Mouse (Mus musculus) urinary bladder, adult 18-20 months (tissue): Measurements from ENCODE around the gene Gatm.

Experiments
- DNase-seq, 2 experiments: peaks; one replicate each; pipeline ENCODE4 v3.0.0; 2022; ENCODE audit warnings: low spot score in 2 of 2, mixed read lengths in 2 of 2

Gene Gatm

GRCm38 (mm10) chr2:122608820-122609219 lies 2.3 kb downstream of the Gatm start:
- no peak for DNase-seq

- no peak for DNase-seq
Measured at GRCm38 (mm10) chr2:122605829-122606228, 5.3 kb downstream of the Gatm start.

GRCm38 (mm10) chr2:122601354-122601753 lies 9.7 kb downstream of the Gatm start:
- no peak for DNase-seq

- no peak for DNase-seq
Measured at GRCm38 (mm10) chr2:122599736-122600135, 11.4 kb downstream of the Gatm start.

GRCm38 (mm10) chr2:122595461-122595860 lies 15.6 kb downstream of the Gatm start:
- DNase-seq, result no peak

DNA sequence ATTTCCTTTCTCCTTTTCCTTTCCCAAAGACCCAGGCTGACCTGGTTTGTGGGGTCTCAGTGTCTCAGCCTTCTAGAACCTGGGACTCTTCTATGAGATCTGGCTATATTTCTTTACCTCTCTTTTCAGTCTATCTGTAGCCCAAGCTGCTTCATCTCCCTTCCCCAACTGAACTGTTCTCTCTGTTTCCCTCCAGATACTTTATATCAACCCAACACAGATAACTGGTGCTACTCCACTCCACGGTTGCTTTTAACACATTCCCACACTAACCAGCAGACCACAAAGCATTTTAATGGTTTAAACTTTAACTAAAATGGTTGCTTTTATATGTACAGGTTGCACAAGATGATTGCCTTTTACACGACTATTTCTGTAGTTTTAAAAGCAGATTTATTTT lies 19.9 kb downstream of the Gatm start:
- no peak for DNase-seq

GRCm38 (mm10) chr2:122590351-122590750 lies 20.8 kb downstream of the Gatm start:
- DNase-seq, result no peak

DNA sequence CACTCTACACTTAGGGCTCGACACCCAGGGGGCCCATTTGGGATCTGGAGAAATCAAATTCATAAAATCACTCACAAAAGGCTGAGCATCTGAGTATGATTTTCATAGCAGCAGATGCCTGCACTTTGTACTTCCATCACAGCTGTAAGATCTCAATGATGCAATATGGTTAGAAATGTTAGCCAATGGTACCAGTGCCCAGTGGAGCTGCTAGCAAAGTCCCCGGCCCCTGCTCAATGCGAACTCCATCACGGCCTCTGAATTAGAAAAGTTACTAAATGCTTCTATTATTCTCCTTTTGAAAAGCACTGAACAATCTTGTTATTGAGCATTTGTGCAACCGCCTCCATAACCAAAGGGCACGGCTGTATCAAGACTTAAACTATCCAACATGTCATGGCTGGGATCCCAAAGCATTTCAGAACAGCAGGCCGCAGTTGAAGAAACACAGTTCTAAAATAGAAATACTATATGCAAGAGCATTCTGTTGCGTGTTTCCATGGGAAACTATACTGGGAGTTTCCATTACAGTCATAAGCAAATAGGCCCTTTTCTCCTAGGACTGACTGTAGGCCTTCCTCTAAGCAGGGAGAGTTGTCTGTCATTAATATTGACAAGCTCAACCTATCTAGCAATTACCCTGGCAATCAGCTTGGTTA lies 23.1 kb downstream of the Gatm start:
- no peak for DNase-seq

GRCm38 (mm10) chr2:122586258-122586657 lies 24.8 kb downstream of the Gatm start:
- no peak for DNase-seq

GRCm38 (mm10) chr2:122582324-122582723 lies 28.8 kb downstream of the Gatm start:
- DNase-seq, result no peak

- no peak for DNase-seq
Measured at GRCm38 (mm10) chr2:122581361-122582017, 29.6 kb downstream of the Gatm start.

DNA sequence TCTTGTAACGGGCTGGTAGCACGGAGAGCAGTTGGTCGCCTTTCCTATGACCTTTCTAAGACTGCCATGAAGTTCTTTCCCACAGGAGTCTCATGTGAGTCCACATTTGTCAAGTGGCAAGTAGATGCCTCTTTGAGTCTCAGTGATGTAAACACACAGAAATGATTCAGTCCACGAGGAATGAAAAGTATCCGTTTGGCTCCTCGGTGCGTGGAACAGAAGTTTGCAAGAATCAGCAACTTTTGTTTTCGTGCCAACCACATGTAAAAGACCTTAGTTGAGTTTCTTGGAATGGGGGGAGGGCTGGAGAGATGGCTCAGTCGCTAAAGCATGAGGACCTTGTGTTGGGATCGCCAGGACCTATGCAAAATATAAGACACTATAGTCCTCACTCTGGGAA lies 30.7 kb downstream of the Gatm start:
- no peak for DNase-seq

DNA sequence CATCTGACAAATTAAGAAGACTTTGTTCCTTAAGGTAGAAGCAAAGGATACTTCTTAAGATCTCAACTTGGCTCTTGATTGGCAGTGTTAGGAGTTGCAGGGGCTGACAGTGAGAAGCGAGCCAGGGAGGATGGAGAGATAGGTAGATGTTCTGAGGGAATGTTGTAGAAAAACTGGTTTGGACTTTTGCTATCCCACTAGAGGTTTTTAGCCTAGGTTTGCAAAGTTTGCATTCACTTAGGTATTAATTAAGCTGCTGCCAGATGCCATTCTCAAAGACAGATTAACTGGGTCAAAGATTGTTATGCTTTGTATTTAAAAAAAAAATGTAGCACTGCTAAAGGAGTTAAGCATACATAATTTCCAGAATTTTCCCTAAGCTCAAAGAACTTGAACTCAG lies 33.8 kb downstream of the Gatm start:
- DNase-seq, result no peak

- no peak for DNase-seq
Measured at GRCm38 (mm10) chr2:122576295-122576694, 34.8 kb downstream of the Gatm start.

- no peak for DNase-seq
Measured at GRCm38 (mm10) chr2:122575470-122575869, 35.6 kb downstream of the Gatm start.

GRCm38 (mm10) chr2:122572438-122572837 lies 38.7 kb downstream of the Gatm start:
- DNase-seq, result no peak

- no peak for DNase-seq
Measured at GRCm38 (mm10) chr2:122571326-122571725, 39.8 kb downstream of the Gatm start.

- DNase-seq, result no peak
Measured at GRCm38 (mm10) chr2:122570430-122570829, 40.7 kb downstream of the Gatm start.

GRCm38 (mm10) chr2:122569439-122569838 lies 41.7 kb downstream of the Gatm start:
- peak; percentile 16 to 57 for DNase-seq

- DNase-seq, result no peak
Measured at GRCm38 (mm10) chr2:122562251-122562650, 48.9 kb downstream of the Gatm start.

GRCm38 (mm10) chr2:122561221-122561620 lies 49.9 kb downstream of the Gatm start:
- no peak for DNase-seq

GRCm38 (mm10) chr2:122558317-122558716 lies 52.8 kb downstream of the Gatm start:
- no peak for DNase-seq
